Mouse (Mus musculus) layer of hippocampus, adult 9-10 months (tissue): ENCODE measurements around the gene Ppp1r12b.

Source experiments
- DNase-seq: peaks from one replicate; pipeline ENCODE4 v3.0.0; 2022; ENCODE audit warnings: low spot score

Ppp1r12b gene

DNA sequence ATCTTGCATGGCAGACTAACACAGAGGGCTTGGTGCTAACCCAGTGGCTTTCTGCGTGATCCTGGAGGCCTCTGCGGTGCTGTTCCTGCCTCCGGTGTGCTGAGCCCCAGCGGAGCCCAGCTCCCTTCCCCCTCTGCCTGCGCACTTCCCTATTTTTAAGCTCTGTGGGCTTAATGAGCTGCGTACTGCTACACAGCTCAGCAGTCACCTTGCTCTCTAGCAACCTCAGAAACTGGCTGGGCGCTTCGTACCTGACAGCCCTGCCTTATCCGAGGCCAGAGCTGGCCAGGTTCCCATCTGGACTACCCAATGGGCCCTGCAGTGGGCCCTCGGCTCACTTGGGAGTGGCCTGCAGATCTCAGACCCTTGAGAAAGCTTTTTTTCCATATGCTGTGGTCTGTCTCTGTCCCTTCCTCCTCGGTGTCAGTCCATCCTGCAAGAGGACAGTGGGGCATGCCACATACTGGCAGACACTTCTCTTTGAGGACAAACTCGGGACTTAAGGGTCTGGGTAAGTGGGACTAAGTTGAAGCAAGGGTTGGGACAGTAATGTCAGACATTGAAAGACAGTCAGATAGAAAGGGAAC, 235.9 kb downstream of the Ppp1r12b start:
- DNase-seq = no peak

DNA sequence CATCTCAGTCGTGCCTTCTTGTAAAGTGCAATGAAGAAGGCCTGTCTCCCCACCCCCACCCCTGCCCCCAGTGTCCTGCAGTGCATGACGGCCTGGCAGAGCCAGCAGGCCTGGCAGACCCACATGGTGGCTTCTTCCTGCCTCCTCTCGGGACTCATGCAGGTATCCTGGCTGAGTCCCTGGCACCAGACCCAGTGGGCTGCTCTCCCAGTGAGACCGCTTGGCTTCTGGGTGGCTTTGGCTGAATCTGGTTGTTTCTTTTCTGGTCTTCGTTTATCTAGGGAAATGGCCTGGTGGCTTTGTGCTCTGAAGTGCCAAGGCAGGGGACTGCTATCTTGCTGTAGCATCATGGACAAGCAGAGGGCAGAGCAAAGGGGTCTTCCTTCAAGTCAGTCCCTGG, 240.7 kb downstream of the Ppp1r12b start:
- DNase-seq = no peak

DNA sequence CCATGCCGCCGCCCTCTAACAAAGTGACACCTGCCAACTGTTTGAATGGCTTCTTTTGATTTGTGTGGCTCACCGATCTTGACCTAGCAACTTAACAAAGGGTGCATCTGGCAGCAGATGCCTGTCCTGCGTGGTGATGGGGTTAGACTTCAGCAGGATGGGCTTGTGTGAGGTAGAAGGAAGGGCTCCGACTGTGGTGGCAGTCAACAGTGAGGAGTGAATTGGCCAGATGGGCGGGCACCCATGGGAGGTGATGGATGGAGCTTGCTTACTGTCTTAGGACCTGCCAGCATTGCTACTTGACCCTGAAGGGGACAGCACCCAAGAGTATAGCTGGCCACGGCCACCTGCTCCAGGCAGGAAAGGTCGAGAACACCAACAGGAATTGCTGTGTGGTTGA, 241.6 kb downstream of the Ppp1r12b start:
- no peak for DNase-seq

DNA sequence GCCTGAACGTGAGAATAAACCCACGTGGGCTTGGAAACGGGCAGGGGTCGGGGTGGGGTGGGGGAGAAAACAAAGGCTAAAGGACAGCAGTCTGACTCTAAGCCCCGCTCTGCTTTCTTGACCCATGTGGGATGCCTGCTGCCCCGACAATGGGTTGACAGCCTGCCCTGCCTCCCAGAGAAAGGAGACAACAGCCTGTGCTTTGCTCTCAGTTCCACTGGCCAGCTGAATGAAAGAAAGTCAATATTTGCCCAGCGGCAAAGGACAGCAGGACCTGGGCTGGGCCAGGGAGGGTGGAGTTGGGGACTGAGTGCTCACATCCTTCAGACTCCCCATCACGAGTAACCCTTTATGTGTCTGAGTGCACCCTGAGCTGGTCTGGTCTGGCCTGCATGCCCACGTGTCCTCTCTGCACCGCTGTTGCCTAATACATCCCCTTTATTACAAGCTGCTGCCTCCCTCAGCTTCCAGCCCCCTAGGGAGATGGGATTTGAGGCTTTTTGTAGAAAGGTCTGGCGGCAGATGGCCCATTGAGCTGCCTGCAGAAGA, 242.2 kb downstream of the Ppp1r12b start:
- no peak for DNase-seq

DNA sequence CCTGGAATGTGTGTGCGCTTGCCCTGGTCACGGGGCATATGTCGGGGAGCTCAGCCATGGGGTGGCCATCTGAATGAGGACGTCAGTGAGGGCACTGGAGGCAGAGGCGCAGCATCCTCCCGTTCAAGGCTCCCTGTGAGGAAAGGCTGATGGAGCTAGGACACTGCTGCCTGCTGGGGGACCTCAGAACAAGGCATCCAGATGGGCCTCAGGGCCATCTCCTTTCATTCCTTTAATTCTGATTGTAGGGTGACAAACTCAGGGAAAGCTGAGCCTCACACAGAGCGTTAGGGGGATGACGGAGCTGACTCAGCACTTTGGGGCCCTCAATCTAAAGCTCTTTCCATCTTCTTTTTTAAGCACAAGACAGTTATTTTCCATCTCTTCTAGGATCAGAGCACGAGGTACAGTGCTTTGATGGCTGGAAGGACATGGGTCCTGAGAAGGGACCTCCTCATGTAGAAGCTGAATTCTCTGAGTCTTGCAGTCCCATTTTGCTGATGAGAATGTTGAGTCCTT, 242.9 kb downstream of the Ppp1r12b start:
- no peak for DNase-seq

DNA sequence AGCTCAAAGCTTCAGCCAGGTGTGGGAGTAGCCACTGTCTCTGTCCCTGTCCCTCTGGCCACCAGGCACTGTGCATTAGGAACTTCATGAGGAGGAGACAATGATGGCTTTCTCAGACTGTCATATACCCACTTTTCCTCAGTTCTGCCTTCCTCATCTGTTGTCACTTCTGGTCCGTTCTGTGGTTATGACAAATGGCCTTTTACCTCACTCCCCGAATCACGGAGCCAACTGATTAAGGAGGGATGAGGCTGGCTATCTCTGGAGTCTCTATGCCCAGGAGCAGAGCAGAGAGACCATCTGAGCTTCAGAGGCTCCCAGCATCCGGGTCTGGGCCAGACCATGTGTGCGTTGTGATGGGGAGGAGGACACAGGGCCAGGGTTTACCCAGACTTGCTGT, 244.1 kb downstream of the Ppp1r12b start:
- DNase-seq = no peak

DNA sequence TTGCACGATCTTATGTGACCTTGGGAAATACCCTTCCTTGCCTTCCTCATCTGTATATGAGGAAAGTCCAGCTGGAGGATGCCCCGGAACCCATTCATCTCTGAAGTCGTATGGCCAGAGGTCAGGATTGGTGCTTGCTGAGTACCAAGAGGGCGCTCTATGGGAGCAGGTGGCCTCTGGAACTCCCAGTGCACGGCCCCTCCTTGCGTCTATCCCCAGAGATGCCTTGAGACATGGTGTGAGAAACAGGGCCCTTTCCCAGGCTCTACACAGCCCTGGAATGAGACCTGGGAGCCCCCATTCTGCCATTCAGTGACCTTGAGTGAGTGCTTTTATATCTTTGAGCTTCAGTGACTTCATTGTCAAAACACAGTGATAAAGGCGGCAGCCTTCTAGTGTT, 244.7 kb downstream of the Ppp1r12b start:
- no peak for DNase-seq

DNA sequence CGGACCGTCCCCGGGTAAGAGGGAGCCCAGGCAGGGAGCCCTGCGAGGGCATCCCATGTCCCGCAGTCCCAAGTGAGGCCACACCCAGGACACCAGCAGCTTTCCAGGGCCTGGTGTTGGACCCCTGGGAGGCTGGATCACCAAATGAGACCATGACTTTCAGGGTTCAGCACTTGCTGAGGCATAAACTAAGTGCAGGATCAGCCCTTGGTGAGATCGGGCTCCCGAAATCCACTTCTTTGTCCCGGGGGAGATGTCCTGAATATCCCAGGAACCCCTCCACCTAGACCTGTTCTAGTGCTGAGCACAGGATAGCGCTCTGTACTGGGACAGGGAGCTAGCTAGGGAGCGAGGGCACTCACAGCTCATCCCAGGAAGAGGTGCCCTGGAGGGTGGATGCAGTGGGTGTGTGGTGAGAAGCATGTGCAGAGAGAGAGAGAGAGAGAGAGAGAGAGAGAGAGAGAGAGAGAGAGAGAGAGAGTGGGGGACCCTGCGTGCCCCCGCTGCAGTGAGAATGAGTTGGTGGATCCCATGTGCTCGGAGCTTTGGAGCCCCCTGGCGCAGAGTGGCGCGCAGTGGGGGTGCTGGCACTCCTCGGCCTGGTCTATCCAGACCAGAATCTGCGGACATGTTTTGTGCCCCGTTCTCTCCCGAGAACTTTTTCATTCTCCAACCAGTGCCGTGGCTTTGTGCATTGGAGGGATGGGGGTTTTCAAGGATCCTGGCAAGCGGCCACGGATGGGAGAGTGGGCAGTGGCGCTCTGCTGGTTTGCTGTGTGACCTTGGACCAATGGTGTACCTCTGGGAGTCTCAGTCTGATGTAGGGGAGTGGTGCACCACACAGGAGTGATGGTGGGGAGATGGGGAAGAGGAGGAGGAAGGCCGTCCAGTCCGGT, 246.1 kb downstream of the Ppp1r12b start:
- no peak for DNase-seq

DNA sequence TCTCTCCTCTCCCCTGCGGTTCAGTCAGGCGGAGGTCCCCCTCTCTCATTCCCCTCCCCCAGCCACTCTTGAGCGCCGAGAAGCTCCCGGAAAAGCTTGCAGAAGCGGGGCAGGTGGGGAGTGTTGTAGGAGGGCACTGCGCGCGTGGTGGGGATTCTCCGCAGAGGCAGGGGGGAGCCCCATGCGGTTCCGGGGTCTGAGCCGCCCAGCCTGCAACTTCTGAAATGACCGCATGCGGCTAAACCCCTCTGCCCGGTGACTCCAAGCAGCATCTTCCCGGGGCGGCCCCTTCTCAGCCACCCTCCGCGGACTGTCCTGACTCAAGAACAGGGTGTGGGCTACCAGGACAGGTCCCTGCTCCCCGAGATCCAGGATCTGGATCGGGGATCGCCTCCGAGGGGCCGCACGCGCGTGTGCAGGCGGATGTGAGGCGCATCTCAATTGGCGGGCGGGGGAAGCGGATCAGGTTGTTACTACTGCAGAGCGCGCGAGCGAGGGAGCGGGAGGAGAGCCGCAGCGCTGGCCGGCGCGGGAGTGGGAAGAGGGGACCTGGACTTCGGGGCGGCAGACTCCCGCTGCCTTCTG, 246.8 kb downstream of the Ppp1r12b start:
- DNase-seq = no peak

DNA sequence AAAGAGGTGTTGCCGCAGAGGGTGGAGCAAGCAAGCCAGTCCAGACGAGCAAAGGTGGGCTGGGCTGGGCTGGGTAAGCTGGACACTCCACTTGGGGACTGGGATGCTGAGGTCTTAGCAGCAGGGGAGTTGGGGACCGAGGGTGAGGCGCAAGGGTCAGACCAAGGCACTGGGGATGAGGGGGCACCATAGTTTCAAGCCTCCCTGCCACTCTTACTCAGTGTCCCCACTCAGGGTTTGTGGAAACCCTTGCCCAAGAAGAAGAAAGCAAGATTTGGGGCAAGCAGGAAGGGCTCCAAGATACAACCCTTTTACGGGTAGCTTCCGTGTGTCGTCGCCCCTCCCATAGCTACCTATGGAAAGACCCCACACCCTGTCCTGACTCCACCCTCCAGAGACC, 247.5 kb downstream of the Ppp1r12b start:
- no peak for DNase-seq

DNA sequence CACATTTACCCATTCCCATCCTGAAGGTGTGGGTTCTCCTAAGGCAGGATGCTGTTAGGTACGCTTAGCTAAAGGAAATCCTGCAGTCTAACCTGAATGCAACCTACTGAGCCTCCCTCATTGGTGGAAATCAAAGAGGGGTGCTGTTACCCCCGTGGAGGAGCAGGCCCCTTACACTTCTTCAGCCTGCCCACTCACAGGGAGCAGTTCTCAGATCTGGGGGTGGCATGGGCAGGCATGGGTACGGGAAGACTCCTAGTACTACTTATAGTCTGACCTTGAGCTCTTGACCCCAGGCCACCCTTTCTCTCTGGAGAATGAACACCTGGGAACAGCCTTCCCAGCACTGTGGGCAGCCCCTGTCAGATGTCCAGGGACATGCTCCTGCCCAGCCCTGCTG, 248.2 kb downstream of the Ppp1r12b start:
- no peak for DNase-seq

DNA sequence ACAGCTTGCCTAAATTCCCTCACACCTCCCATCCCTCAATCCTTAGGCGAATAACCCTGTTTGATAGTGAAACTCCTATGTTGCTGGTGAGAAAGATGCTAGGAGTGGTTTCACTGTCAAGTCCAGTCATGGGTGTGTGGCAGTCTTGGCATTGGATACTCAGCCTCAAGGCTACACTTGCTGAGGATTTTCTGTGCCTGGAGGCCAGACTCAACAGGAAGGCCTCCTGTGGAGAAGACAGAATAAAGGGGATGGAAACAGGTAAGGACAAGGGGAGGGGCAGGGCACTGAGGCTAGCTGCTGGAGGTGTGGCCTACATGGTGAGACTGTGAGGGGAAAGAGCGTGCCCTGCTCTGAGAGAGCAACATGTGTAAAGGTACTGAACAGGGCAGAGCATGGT, 249.2 kb downstream of the Ppp1r12b start:
- DNase-seq = no peak
